Mouse (Mus musculus) stomach, postnatal 0 days (tissue): ENCODE results near the gene Wbp2nl. TPM values are rescaled to one million over a fixed set of nuclear protein-coding genes. Genes with fewer than 3 reads are reported as not detected.

Source experiments
- ATAC-seq: fragments of 200-750 bp; cut with Nextera tagmentation; 2 replicates; pipeline ENCODE4 v1.8.0; 2017; ENCODE audit not compliant: low FRiP score, low TSS enrichment
- DNase-seq: peaks from one replicate; pipeline ENCODE4 v3.0.0-alpha.2; 2016; ENCODE audit warnings: low spot score
- H3K27ac ChIP-seq: fragments of 300-500 bp; sonication (generic); replicated peaks from 2 replicates; pipeline ENCODE4 v1.5.1; 2014; ENCODE audit warnings: mild to moderate bottlenecking, control low read depth
- H3K27me3 ChIP-seq: fragments of 300-500 bp; sonication (generic); 2 replicates; pipeline ENCODE4 v1.6.1; 2014; ENCODE audit warnings: low read length; ENCODE audit not compliant: control insufficient read depth, insufficient read depth
- H3K36me3 ChIP-seq: fragments of 300-500 bp; sonication (generic); 2 replicates; pipeline ENCODE4 v1.6.1; 2014; ENCODE audit warnings: low read length, mixed read lengths; ENCODE audit not compliant: control insufficient read depth, insufficient read depth
- H3K4me1 ChIP-seq: fragments of 300-500 bp; sonication (generic); replicated peaks from 2 replicates; pipeline ENCODE4 v1.6.1; 2014; ENCODE audit warnings: antibody characterized with exemption; ENCODE audit not compliant: control insufficient read depth, insufficient read depth
- H3K4me2 ChIP-seq: fragments of 300-500 bp; sonication (generic); replicated peaks from 2 replicates; pipeline ENCODE4 v1.6.1; 2014; ENCODE audit warnings: low read depth, mild to moderate bottlenecking, control low read depth, moderate library complexity
- H3K4me3 ChIP-seq: fragments of 300-500 bp; sonication (generic); 2 replicates; pipeline ENCODE4 v1.5.1; 2014; ENCODE audit warnings: low read depth, low read length, control low read depth
- H3K9ac ChIP-seq: fragments of 300-500 bp; sonication (generic); 2 replicates; pipeline ENCODE4 v1.6.1; 2014; ENCODE audit warnings: mild to moderate bottlenecking, low read length, control low read depth, mixed read lengths
- H3K9me3 ChIP-seq: fragments of 300-500 bp; sonication (generic); 2 replicates; pipeline ENCODE4 v1.6.1; 2016; ENCODE audit warnings: low read length; ENCODE audit not compliant: control insufficient read depth
- CTCF ChIP-seq: IDR thresholded peaks from 2 replicates; pipeline ENCODE4 v1.5.1; 2016; ENCODE audit warnings: antibody characterized with exemption, low read depth, mild to moderate bottlenecking, moderate library complexity
- EP300 ChIP-seq: optimal IDR thresholded peaks from 2 replicates; pipeline ENCODE3; 2016; ENCODE audit warnings: antibody characterized with exemption
- WGBS: fragments of 180-500 bp; shearing (Covaris S2); extraction: QIAGEN DNeasy Blood & Tissue Kit; methylation state at CpG from one replicate; pipeline ENCODE4 v1.1.7; 2014; 5-methylcytosine and 5-hydroxymethylcytosine counted together
- polyA plus RNA-seq: library from polyadenylated mRNA; unstranded; fragments of >200 nt; fragmentation: Nextera tagmentation; extraction: Ambion mirVana; gene quantifications from 2 replicates; pipeline ENCODE4 v1.2.1, GENCODE M21; 2015

Wbp2nl gene
- polyA plus RNA-seq, 1 experiment from 2014 or later: 0.08 TPM

DNA sequence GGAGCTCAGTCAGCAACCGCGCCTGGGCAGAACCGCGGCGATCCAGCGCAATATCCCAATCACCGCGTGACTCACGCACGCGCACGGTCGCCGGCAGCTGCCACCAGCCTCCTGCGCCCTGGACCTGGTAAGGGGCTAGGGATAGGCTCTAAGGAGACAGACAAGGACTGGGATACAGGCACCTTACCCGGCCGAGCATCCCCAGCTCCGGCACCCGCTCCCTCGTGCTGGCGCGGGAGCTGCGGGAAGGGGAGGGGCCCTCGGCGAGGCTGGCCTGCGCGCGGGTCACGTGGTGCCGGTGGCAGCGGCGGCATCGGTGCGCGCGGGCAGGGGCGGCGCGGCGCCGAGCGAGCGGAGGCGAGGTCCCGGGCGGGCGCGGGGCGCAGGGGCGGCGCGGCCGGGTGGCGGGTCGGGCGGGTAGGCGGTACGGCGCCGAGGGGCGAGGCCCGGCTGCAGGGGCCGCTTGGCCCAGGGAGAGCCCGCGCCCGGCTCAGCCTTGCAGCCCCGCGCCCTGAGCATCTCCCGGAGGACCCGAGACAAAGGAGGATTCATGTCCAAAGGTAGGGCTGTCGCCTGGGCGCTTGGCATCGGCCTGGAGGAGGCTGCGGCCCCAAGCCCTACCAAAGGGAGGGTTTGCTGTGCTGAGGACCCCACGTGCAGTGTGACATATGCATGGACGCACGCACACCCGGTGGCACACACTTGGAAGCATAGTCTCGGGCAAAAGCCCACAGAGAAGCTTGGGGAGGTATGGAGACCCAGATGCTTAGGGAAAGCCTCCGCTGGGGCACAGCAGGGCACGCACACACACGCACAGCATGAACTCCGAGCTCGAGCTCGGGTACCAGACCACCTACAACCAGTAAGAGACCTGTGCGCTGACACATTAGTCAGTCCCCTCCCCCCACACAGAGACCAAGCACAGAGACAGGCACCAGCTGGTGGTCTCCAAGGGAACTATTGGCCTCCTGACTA is 23.5 kb upstream of the Wbp2nl start:
- DNase-seq: peak; percentile 57
- Histone ChIP-seq H3K27me3 (no peaks in the 10 kb centered on the region), H3K4me3 (peak overlapping the region; percentile 47), H3K9me3 (no peaks in the 10 kb centered on the region), H3K36me3 (no peaks in the 10 kb centered on the region), H3K4me2 (peak overlapping the region; percentile 82), H3K4me1 (no peaks in the 10 kb centered on the region; the same call in 1 of the 2 replicates), H3K27ac (no peak overlapping the region), H3K9ac (peak overlapping the region; percentile 52)
- peak; percentile 39; the same call in 1 of the 2 replicates for ATAC-seq
- WGBS: 2% methylated on average over 77 of the region's 86 CpGs
- TF ChIP-seq EP300: no peak

DNA sequence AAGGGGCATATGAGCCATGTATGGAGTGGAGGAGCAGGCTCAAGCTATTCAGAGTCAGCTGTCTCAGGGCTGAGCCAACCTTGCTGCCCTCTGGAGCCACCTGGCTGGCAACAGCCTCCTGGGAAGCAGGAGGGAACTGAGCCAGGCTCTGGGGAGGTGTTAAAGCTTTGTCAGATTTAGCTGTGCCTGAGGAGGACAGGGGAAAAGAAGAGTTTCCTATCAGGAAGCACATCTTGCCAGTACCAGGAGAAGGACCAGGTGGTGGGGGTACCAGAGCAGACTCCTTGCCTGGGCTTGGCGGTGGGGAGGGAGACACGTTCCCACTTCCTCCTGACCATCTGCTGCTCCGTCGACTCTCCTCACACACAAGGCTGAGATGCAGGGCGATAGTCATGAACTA is 21.2 kb upstream of the Wbp2nl start:
- H3K9ac ChIP-seq: no peak overlapping the region
- TF ChIP-seq CTCF (no peak), EP300 (no peak)
- H3K27ac ChIP-seq: no peak overlapping the region
- no peak overlapping the region for H3K4me3 ChIP-seq
- H3K27me3 ChIP-seq: no peaks in the 10 kb centered on the region
- DNase-seq: no peak
- no peaks in the 10 kb centered on the region; the same call in 1 of the 2 replicates for H3K4me1 ChIP-seq
- H3K9me3 ChIP-seq: no peaks in the 10 kb centered on the region
- 79% methylated on average over 5 of the region's 5 CpGs for WGBS
- H3K4me2 ChIP-seq: no peak overlapping the region
- no peaks in the 10 kb centered on the region for H3K36me3 ChIP-seq
- no peak for ATAC-seq

DNA sequence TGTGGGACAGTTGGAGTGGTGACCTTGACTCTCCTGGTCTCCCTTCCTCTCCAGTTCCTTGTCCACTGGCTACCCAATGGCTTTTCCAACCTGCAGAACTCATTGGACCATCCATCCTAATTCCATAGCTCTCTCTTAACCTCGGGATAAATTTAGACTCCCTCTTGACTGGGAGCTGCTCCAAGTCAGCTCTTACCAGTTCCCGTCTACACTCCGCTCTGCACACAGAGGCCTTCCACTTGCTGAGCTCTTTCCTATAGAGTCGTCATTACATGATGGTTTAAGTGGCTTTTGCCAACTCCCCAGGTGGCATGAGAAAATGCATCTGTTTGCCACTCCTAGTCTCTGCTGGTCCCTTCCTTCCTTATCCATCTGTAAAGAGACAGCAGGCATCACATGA is 18.1 kb upstream of the Wbp2nl start:
- 68% methylated on average over 4 of the region's 4 CpGs for WGBS
- no peak overlapping the region for H3K4me2 ChIP-seq
- H3K4me3 ChIP-seq: no peak overlapping the region
- no peak for TF ChIP-seq EP300
- no peak for TF ChIP-seq CTCF
- H3K9me3 ChIP-seq: no peaks in the 10 kb centered on the region
- DNase-seq (no peak), ATAC-seq (no peak)
- no peaks in the 10 kb centered on the region; the same call in 1 of the 2 replicates for H3K4me1 ChIP-seq
- H3K36me3 ChIP-seq: no peaks in the 10 kb centered on the region
- no peak overlapping the region for H3K9ac ChIP-seq
- H3K27ac ChIP-seq: no peak overlapping the region
- no peaks in the 10 kb centered on the region for H3K27me3 ChIP-seq

DNA sequence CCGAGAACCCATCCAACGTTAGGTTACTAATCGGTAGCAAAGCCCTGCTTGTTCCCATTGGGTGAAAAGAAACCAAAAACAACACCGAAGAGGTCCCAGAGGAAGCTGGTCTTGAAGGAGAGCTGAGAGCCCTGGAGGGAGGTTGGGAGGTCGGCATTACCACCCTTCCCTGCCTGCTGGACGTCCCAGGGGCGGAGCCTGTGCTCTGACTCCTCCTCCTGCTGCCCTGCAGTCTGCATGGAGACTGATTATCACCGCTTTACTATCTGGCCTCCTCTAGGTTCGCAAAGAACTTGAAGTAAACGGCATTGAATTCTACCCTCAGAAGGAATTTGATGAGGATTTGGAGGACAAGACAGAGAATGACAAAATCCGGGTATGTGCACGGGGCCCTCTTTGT is 12.6 kb upstream of the Wbp2nl start:
- Histone ChIP-seq H3K9me3 (no peaks in the 10 kb centered on the region), H3K36me3 (no peaks in the 10 kb centered on the region), H3K9ac (no peak overlapping the region), H3K4me3 (no peak overlapping the region), H3K27me3 (no peaks in the 10 kb centered on the region), H3K4me1 (no peaks in the 10 kb centered on the region), H3K27ac (no peak overlapping the region), H3K4me2 (no peak overlapping the region)
- no peak for DNase-seq
- TF ChIP-seq CTCF (no peak), EP300 (no peak)
- no peak for ATAC-seq
- WGBS: 60% methylated on average over 12 of the region's 12 CpGs

DNA sequence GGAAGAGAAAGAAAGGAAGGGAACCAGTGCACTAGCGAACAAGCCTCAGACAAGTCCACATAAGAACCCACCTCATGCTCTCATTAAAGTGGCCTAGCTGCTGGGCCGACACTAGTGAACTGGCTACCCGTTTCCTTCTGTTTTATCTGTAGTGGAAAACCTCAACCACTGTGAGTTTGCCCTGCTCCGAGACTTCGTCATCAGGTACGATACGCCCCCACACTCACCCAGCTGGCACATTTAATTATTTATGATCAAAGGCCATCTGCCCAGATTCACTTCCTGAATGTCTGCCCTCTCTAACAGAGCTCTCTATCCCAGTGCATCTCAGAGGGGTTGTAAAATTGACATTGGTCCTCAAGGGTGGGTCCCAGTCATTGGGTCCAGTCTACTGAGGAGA is 8.5 kb upstream of the Wbp2nl start:
- DNase-seq (no peak), ATAC-seq (no peak)
- 89% methylated on average over 7 of the region's 7 CpGs for WGBS
- Histone ChIP-seq H3K4me2 (no peak overlapping the region), H3K27ac (no peak overlapping the region), H3K9ac (no peak overlapping the region), H3K4me1 (no peaks in the 10 kb centered on the region), H3K36me3 (no peaks in the 10 kb centered on the region), H3K4me3 (no peak overlapping the region), H3K9me3 (no peaks in the 10 kb centered on the region), H3K27me3 (no peaks in the 10 kb centered on the region)
- TF ChIP-seq EP300: no peak
- no peak for TF ChIP-seq CTCF

DNA sequence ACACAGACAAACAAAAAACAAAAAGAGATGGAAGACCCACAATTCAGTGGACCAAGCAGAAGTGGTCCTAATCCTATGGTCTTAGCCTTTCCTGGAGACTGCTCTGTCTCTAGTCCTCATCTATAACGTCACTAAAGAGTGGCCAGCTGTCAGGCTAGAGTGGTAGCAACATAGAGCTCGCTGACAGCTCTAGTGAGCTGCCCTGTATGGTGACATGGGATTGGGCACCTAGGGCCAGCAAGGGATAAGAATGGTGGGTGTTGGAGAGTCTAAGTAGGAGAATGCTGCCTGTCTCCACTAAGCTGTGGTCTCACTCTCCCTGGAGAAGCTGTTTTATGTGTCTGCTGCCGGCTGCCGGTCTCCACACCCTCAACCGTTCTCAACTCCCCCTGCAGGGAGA is 5.9 kb upstream of the Wbp2nl start:
- no peak overlapping the region for H3K4me2 ChIP-seq
- H3K9ac ChIP-seq: no peak overlapping the region
- no peak for DNase-seq
- H3K9me3 ChIP-seq: no peaks in the 10 kb centered on the region
- no peaks in the 10 kb centered on the region for H3K4me1 ChIP-seq
- ATAC-seq: no peak
- 22% methylated on average over 5 of the region's 5 CpGs for WGBS
- H3K27ac ChIP-seq: no peak overlapping the region
- H3K4me3 ChIP-seq: no peak overlapping the region
- no peaks in the 10 kb centered on the region for H3K27me3 ChIP-seq
- H3K36me3 ChIP-seq: no peaks in the 10 kb centered on the region
- no peak for TF ChIP-seq EP300
- TF ChIP-seq CTCF: no peak
